Mouse (Mus musculus): ENCODE data around the gene Vars. TPM values are rescaled to one million over a fixed set of nuclear protein-coding genes. Genes with fewer than 3 reads are reported as not detected.
A peak's percentile ranks its signal among the peaks of the same experiment; 100 is the strongest.

Gene Vars
- polyA plus RNA-seq, 1 experiment from 2014 or later: 51.1 TPM

GRCm38 (mm10) chr17:35060071-35060470 lies 59.3 kb downstream of the Vars start:
- H3K36me3 ChIP-seq (ENCODE audit: control insufficient read depth, insufficient read depth, low read length): peaks cover 34% of the 10 kb centered on the region
- peak overlapping the region; percentile 58 for H3K4me3 ChIP-seq (replicated peaks; ENCODE audit: low read depth, low read length)
- peak overlapping the region; percentile 64 for H3K9ac ChIP-seq (replicated peaks; ENCODE audit: low read length)
- H3K4me2 ChIP-seq (ENCODE audit: low read length): peak overlapping the region; percentile 91
- peaks cover 19% of the 10 kb centered on the region for H3K4me1 ChIP-seq (ENCODE audit: control insufficient read depth, insufficient read depth, low read length)
- ATAC-seq (ENCODE audit: low FRiP score, low TSS enrichment) (no peak; the same call in 1 of the 2 replicates), DNase-seq (no peak)
- 0 out of 2 replicates have a peak overlapping the region, but pooled peaks have one; percentile 86 for H3K27ac ChIP-seq (replicated peaks; ENCODE audit: low read depth, low read length)
- H3K27me3 ChIP-seq (ENCODE audit: control insufficient read depth, insufficient read depth, low read length): peaks cover 16% of the 10 kb centered on the region; the same call in 1 of the 2 replicates
- H3K9me3 ChIP-seq (ENCODE audit: control insufficient read depth, low read length): no peaks in the 10 kb centered on the region
- WGBS: 25% methylated on average over 14 of the region's 14 CpGs

- Histone ChIP-seq H3K27me3 (ENCODE audit: control insufficient read depth, insufficient read depth, low read length) (peaks cover 18% of the 10 kb centered on the region; the same call in 1 of the 2 replicates), H3K27ac (replicated peaks; ENCODE audit: low read depth, low read length) (no peak overlapping the region), H3K4me3 (replicated peaks; ENCODE audit: low read depth, low read length) (peak overlapping the region; percentile 58), H3K4me1 (ENCODE audit: control insufficient read depth, insufficient read depth, low read length) (peaks cover 21% of the 10 kb centered on the region), H3K36me3 (ENCODE audit: control insufficient read depth, insufficient read depth, low read length) (peaks cover 34% of the 10 kb centered on the region), H3K4me2 (ENCODE audit: low read length) (peak overlapping the region; percentile 91), H3K9me3 (ENCODE audit: control insufficient read depth, low read length) (no peaks in the 10 kb centered on the region), H3K9ac (replicated peaks; ENCODE audit: low read length) (no peak overlapping the region)
- WGBS: 67% methylated on average over 22 of the region's 22 CpGs
- ATAC-seq (ENCODE audit: low FRiP score, low TSS enrichment) (no peak), DNase-seq (no peak)
These were observed 60.0 kb downstream of the Vars start for GRCm38 (mm10) chr17:35060737-35061297.

- Histone ChIP-seq H3K4me1 (ENCODE audit: control insufficient read depth, insufficient read depth, low read length) (peaks cover 21% of the 10 kb centered on the region), H3K36me3 (ENCODE audit: control insufficient read depth, insufficient read depth, low read length) (peaks cover 29% of the 10 kb centered on the region), H3K27me3 (ENCODE audit: control insufficient read depth, insufficient read depth, low read length) (peaks cover 18% of the 10 kb centered on the region; the same call in 1 of the 2 replicates), H3K9ac (replicated peaks; ENCODE audit: low read length) (no peak overlapping the region), H3K27ac (replicated peaks; ENCODE audit: low read depth, low read length) (no peak overlapping the region), H3K4me2 (ENCODE audit: low read length) (no peak overlapping the region), H3K4me3 (replicated peaks; ENCODE audit: low read depth, low read length) (no peak overlapping the region), H3K9me3 (ENCODE audit: control insufficient read depth, low read length) (no peaks in the 10 kb centered on the region)
- 89% methylated on average over 8 of the region's 8 CpGs for WGBS
- ATAC-seq (ENCODE audit: low FRiP score, low TSS enrichment) (no peak), DNase-seq (no peak)
These were observed 60.5 kb downstream of the Vars start for GRCm38 (mm10) chr17:35061299-35061698.

GRCm38 (mm10) chr17:35063466-35063865 lies 62.7 kb downstream of the Vars start:
- Histone ChIP-seq H3K27me3 (ENCODE audit: control insufficient read depth, insufficient read depth, low read length) (peaks cover 18% of the 10 kb centered on the region; the same call in 1 of the 2 replicates), H3K4me1 (ENCODE audit: control insufficient read depth, insufficient read depth, low read length) (peaks cover 17% of the 10 kb centered on the region), H3K27ac (replicated peaks; ENCODE audit: low read depth, low read length) (no peak overlapping the region), H3K9me3 (ENCODE audit: control insufficient read depth, low read length) (no peaks in the 10 kb centered on the region), H3K4me2 (ENCODE audit: low read length) (no peak overlapping the region), H3K9ac (replicated peaks; ENCODE audit: low read length) (no peak overlapping the region), H3K36me3 (ENCODE audit: control insufficient read depth, insufficient read depth, low read length) (peaks cover 24% of the 10 kb centered on the region), H3K4me3 (replicated peaks; ENCODE audit: low read depth, low read length) (no peak overlapping the region)
- DNase-seq (no peak), ATAC-seq (ENCODE audit: low FRiP score, low TSS enrichment) (no peak)
- WGBS: 94% methylated on average over 3 of the region's 3 CpGs

GRCm38 (mm10) chr17:35064378-35064877 lies 63.6 kb downstream of the Vars start:
- Histone ChIP-seq H3K9me3 (ENCODE audit: control insufficient read depth, low read length) (no peaks in the 10 kb centered on the region), H3K4me1 (ENCODE audit: control insufficient read depth, insufficient read depth, low read length) (peaks cover 16% of the 10 kb centered on the region), H3K4me3 (replicated peaks; ENCODE audit: low read depth, low read length) (no peak overlapping the region), H3K9ac (replicated peaks; ENCODE audit: low read length) (peak overlapping the region; percentile 20; the same call in 1 of the 2 replicates), H3K36me3 (ENCODE audit: control insufficient read depth, insufficient read depth, low read length) (peaks cover 24% of the 10 kb centered on the region), H3K4me2 (ENCODE audit: low read length) (peak overlapping the region; percentile 42), H3K27ac (replicated peaks; ENCODE audit: low read depth, low read length) (no peak overlapping the region), H3K27me3 (ENCODE audit: control insufficient read depth, insufficient read depth, low read length) (peaks cover 18% of the 10 kb centered on the region; the same call in 1 of the 2 replicates)
- ATAC-seq (ENCODE audit: low FRiP score, low TSS enrichment): no peak
- DNase-seq: no peak
- WGBS: 33% methylated on average over 10 of the region's 10 CpGs

GRCm38 (mm10) chr17:35064951-35065947 lies 64.5 kb downstream of the Vars start, which contains the start of gene Ly6g6c:
Gene Ly6g6c, plus strand, starts transcription at chr17:35065388.
- WGBS: 2% methylated on average over 48 of the region's 48 CpGs
- ATAC-seq (ENCODE audit: low FRiP score, low TSS enrichment) (no peak), DNase-seq (peak; percentile 39)
- H3K4me3 ChIP-seq (replicated peaks; ENCODE audit: low read depth, low read length): peak within 1 kb of the TSS; percentile 19
- H3K9ac ChIP-seq (replicated peaks; ENCODE audit: low read length): peak within 1 kb of the TSS; percentile 20; the same call in 1 of the 2 replicates
- H3K4me2 ChIP-seq (ENCODE audit: low read length): peak within 1 kb of the TSS; percentile 42
- peaks cover 11% of the 10 kb centered on the region for H3K4me1 ChIP-seq (ENCODE audit: control insufficient read depth, insufficient read depth, low read length)
- no peaks in the 10 kb centered on the region for H3K9me3 ChIP-seq (ENCODE audit: control insufficient read depth, low read length)
- peaks cover 18% of the 10 kb centered on the region; the same call in 1 of the 2 replicates for H3K27me3 ChIP-seq (ENCODE audit: control insufficient read depth, insufficient read depth, low read length)
- peaks cover 24% of the 10 kb centered on the region for H3K36me3 ChIP-seq (ENCODE audit: control insufficient read depth, insufficient read depth, low read length)
- no peak within 1 kb of the TSS for H3K27ac ChIP-seq (replicated peaks; ENCODE audit: low read depth, low read length)

Other genes with a start within 250 kb of the Vars start
- not detected in 2 replicates for gene Cyp21a1, start 196.4 kb upstream of the Vars start, polyA plus RNA-seq (2014; fragmentation: Nextera tagmentation; extraction: Ambion mirVana)
- gene Stk19, start 164.0 kb upstream of the Vars start, polyA plus RNA-seq (2014; fragmentation: Nextera tagmentation; extraction: Ambion mirVana): 32.1 and 39.3 TPM in 2 replicates
- gene Dxo, start 164.0 kb upstream of the Vars start, polyA plus RNA-seq (2014; fragmentation: Nextera tagmentation; extraction: Ambion mirVana): 66.6 and 68.6 TPM in 2 replicates
- gene Skiv2l, start 150.8 kb upstream of the Vars start, polyA plus RNA-seq (2014; fragmentation: Nextera tagmentation; extraction: Ambion mirVana): 47.7 and 55.5 TPM in 2 replicates
- gene Nelfe, start 150.6 kb upstream of the Vars start, polyA plus RNA-seq (2014; fragmentation: Nextera tagmentation; extraction: Ambion mirVana): 75.5 and 85.3 TPM in 2 replicates
- 1.8 and 3.0 TPM in 2 replicates for gene Cfb, start 138.5 kb upstream of the Vars start, polyA plus RNA-seq (2014; fragmentation: Nextera tagmentation; extraction: Ambion mirVana)
- gene Zbtb12, start 121.5 kb upstream of the Vars start, polyA plus RNA-seq (2014; fragmentation: Nextera tagmentation; extraction: Ambion mirVana): 3.0 and 6.8 TPM in 2 replicates
- gene Gm20547, start 118.9 kb upstream of the Vars start, polyA plus RNA-seq (2014; fragmentation: Nextera tagmentation; extraction: Ambion mirVana): not detected in 2 replicates
- 2.1 and 3.6 TPM in 2 replicates for gene C2, start 102.7 kb upstream of the Vars start, polyA plus RNA-seq (2014; fragmentation: Nextera tagmentation; extraction: Ambion mirVana)
- gene Ehmt2, start 102.5 kb upstream of the Vars start, polyA plus RNA-seq (2014; fragmentation: Nextera tagmentation; extraction: Ambion mirVana): 91.6 and 97.0 TPM in 2 replicates
- gene Slc44a4, start 86.5 kb upstream of the Vars start, polyA plus RNA-seq (2014; fragmentation: Nextera tagmentation; extraction: Ambion mirVana): not detected in 2 replicates
- gene Neu1, start 69.7 kb upstream of the Vars start, polyA plus RNA-seq (2014; fragmentation: Nextera tagmentation; extraction: Ambion mirVana): 25.1 and 28.2 TPM in 2 replicates
- 0.17 and 0.53 TPM in 2 replicates for gene Hspa1b, start 41.7 kb upstream of the Vars start, polyA plus RNA-seq (2014; fragmentation: Nextera tagmentation; extraction: Ambion mirVana)
- gene Gm20481, start 31.1 kb upstream of the Vars start, polyA plus RNA-seq (2014; fragmentation: Nextera tagmentation; extraction: Ambion mirVana): 1.1 and 2.3 TPM in 2 replicates
- 5.6 and 8.1 TPM in 2 replicates for gene Hspa1a, start 28.8 kb upstream of the Vars start, polyA plus RNA-seq (2014; fragmentation: Nextera tagmentation; extraction: Ambion mirVana)
- 1.6 and 2.3 TPM in 2 replicates for gene Hspa1l, start 28.3 kb upstream of the Vars start, polyA plus RNA-seq (2014; fragmentation: Nextera tagmentation; extraction: Ambion mirVana)
- gene Lsm2, start 19.1 kb upstream of the Vars start, polyA plus RNA-seq (2014; fragmentation: Nextera tagmentation; extraction: Ambion mirVana): 103 and 110 TPM in 2 replicates
- 0.12 and 0.16 TPM in 2 replicates for gene Vwa7, start 15.6 kb downstream of the Vars start, polyA plus RNA-seq (2014; fragmentation: Nextera tagmentation; extraction: Ambion mirVana)
- gene Sapcd1, start 27.0 kb downstream of the Vars start, polyA plus RNA-seq (2014; fragmentation: Nextera tagmentation; extraction: Ambion mirVana): 2.0 and 2.2 TPM in 2 replicates
- 2.1 and 2.8 TPM in 2 replicates for gene Msh5, start 45.8 kb downstream of the Vars start, polyA plus RNA-seq (2014; fragmentation: Nextera tagmentation; extraction: Ambion mirVana)
- gene Clic1, start 49.0 kb downstream of the Vars start, polyA plus RNA-seq (2014; fragmentation: Nextera tagmentation; extraction: Ambion mirVana): 17.7 and 22.8 TPM in 2 replicates
- 375 and 392 TPM in 2 replicates for gene Ddah2, start 58.0 kb downstream of the Vars start, polyA plus RNA-seq (2014; fragmentation: Nextera tagmentation; extraction: Ambion mirVana)
- gene Ly6g6c, start 64.4 kb downstream of the Vars start, polyA plus RNA-seq (2014; fragmentation: Nextera tagmentation; extraction: Ambion mirVana): not detected in 2 replicates
- gene Mpig6b, start 65.2 kb downstream of the Vars start, polyA plus RNA-seq (2014; fragmentation: Nextera tagmentation; extraction: Ambion mirVana): 0.11 and 0.21 TPM in 2 replicates
- 0.62 TPM in 1 of 2 replicates, not detected in the other for gene Ly6g6e, start 75.9 kb downstream of the Vars start, polyA plus RNA-seq (2014; fragmentation: Nextera tagmentation; extraction: Ambion mirVana)
- gene Ly6g6d, start 77.1 kb downstream of the Vars start, polyA plus RNA-seq (2014; fragmentation: Nextera tagmentation; extraction: Ambion mirVana): 0.78 and 1.5 TPM in 2 replicates
- gene Ly6g6f, start 84.6 kb downstream of the Vars start, polyA plus RNA-seq (2014; fragmentation: Nextera tagmentation; extraction: Ambion mirVana): not detected in 2 replicates
- 79.4 and 86.0 TPM in 2 replicates for gene Abhd16a, start 88.3 kb downstream of the Vars start, polyA plus RNA-seq (2014; fragmentation: Nextera tagmentation; extraction: Ambion mirVana)
- gene Ly6g5c, start 107.3 kb downstream of the Vars start, polyA plus RNA-seq (2014; fragmentation: Nextera tagmentation; extraction: Ambion mirVana): not detected in 2 replicates
- gene Ly6g5b, start 114.4 kb downstream of the Vars start, polyA plus RNA-seq (2014; fragmentation: Nextera tagmentation; extraction: Ambion mirVana): 1.3 TPM in 2 replicates
- 24.2 and 25.4 TPM in 2 replicates for gene Gpank1, start 120.5 kb downstream of the Vars start, polyA plus RNA-seq (2014; fragmentation: Nextera tagmentation; extraction: Ambion mirVana)
- 328 and 334 TPM in 2 replicates for gene Csnk2b, start 121.1 kb downstream of the Vars start, polyA plus RNA-seq (2014; fragmentation: Nextera tagmentation; extraction: Ambion mirVana)
- gene D17H6S53E, start 125.4 kb downstream of the Vars start, polyA plus RNA-seq (2014; fragmentation: Nextera tagmentation; extraction: Ambion mirVana): 6.0 and 6.8 TPM in 2 replicates
- 0.57 TPM in 1 of 2 replicates, not detected in the other for gene Apom, start 131.1 kb downstream of the Vars start, polyA plus RNA-seq (2014; fragmentation: Nextera tagmentation; extraction: Ambion mirVana)
- gene Bag6, start 134.2 kb downstream of the Vars start, polyA plus RNA-seq (2014; fragmentation: Nextera tagmentation; extraction: Ambion mirVana): 122 and 136 TPM in 2 replicates
- gene Prrc2a, start 163.9 kb downstream of the Vars start, polyA plus RNA-seq (2014; fragmentation: Nextera tagmentation; extraction: Ambion mirVana): 191 and 194 TPM in 2 replicates
- gene Aif1, start 175.1 kb downstream of the Vars start, polyA plus RNA-seq (2014; fragmentation: Nextera tagmentation; extraction: Ambion mirVana): 3.3 and 8.8 TPM in 2 replicates
- 3.8 and 9.0 TPM in 2 replicates for gene Lst1, start 187.5 kb downstream of the Vars start, polyA plus RNA-seq (2014; fragmentation: Nextera tagmentation; extraction: Ambion mirVana)
- gene Ltb, start 193.5 kb downstream of the Vars start, polyA plus RNA-seq (2014; fragmentation: Nextera tagmentation; extraction: Ambion mirVana): 0.74 and 0.84 TPM in 2 replicates
- not detected in 2 replicates for gene Tnf, start 201.0 kb downstream of the Vars start, polyA plus RNA-seq (2014; fragmentation: Nextera tagmentation; extraction: Ambion mirVana)
- gene Lta, start 204.4 kb downstream of the Vars start, polyA plus RNA-seq (2014; fragmentation: Nextera tagmentation; extraction: Ambion mirVana): 0.20 and 0.73 TPM in 2 replicates
- not detected in 2 replicates for gene Gm16181, start 219.8 kb downstream of the Vars start, polyA plus RNA-seq (2014; fragmentation: Nextera tagmentation; extraction: Ambion mirVana)
- gene Atp6v1g2, start 232.7 kb downstream of the Vars start, polyA plus RNA-seq (2014; fragmentation: Nextera tagmentation; extraction: Ambion mirVana): 78.1 and 99.0 TPM in 2 replicates
- gene Nfkbil1, start 234.8 kb downstream of the Vars start, polyA plus RNA-seq (2014; fragmentation: Nextera tagmentation; extraction: Ambion mirVana): 3.8 and 7.3 TPM in 2 replicates
- gene Ddx39b, start 240.8 kb downstream of the Vars start, polyA plus RNA-seq (2014; fragmentation: Nextera tagmentation; extraction: Ambion mirVana): 386 and 390 TPM in 2 replicates